Mouse (Mus musculus) forebrain, embryonic 16.5 days (tissue): ENCODE measurements around the gene Trabd. TPM values are rescaled to one million over a fixed set of nuclear protein-coding genes. Genes with fewer than 3 reads are reported as not detected.

ENCODE experiments used
- ATAC-seq: fragments of 200-750 bp; cut with Nextera tagmentation; 2 replicates; pipeline ENCODE4 v1.8.0; 2017; ENCODE audit warnings: mild to moderate bottlenecking, moderate library complexity
- H3K27ac ChIP-seq: fragments of 300-500 bp; sonication (generic); 2 replicates; pipeline ENCODE4 v1.5.1; 2014; ENCODE audit warnings: low read length, control low read depth
- H3K27me3 ChIP-seq: fragments of 300-500 bp; sonication (generic); replicated peaks from 2 replicates; pipeline ENCODE4 v1.6.1; 2014; ENCODE audit warnings: low read length; ENCODE audit not compliant: control insufficient read depth, insufficient read depth
- H3K36me3 ChIP-seq: fragments of 300-500 bp; sonication (generic); 2 replicates; pipeline ENCODE4 v1.6.1; 2014; ENCODE audit not compliant: control insufficient read depth, insufficient read depth
- H3K4me1 ChIP-seq: fragments of 300-500 bp; sonication (generic); replicated peaks from 2 replicates; pipeline ENCODE4 v1.6.1; 2014; ENCODE audit warnings: low read length; ENCODE audit not compliant: control insufficient read depth, insufficient read depth
- H3K4me2 ChIP-seq: fragments of 300-500 bp; sonication (generic); 2 replicates; pipeline ENCODE4 v1.6.1; 2014; ENCODE audit warnings: mild to moderate bottlenecking, low read length, control low read depth
- H3K4me3 ChIP-seq: fragments of 300-500 bp; sonication (generic); replicated peaks from 2 replicates; pipeline ENCODE4 v1.5.1; 2014; ENCODE audit warnings: mild to moderate bottlenecking, low read length, control low read depth
- H3K9ac ChIP-seq: fragments of 300-500 bp; sonication (generic); replicated peaks from 2 replicates; pipeline ENCODE4 v1.6.1; 2014; ENCODE audit warnings: low read depth, low read length, control low read depth
- H3K9me3 ChIP-seq: fragments of 300-500 bp; sonication (generic); 2 replicates; pipeline ENCODE4 v1.6.1; 2016; ENCODE audit warnings: low read length; ENCODE audit not compliant: control insufficient read depth
- WGBS: fragments of 180-500 bp; shearing (Covaris S2); extraction: QIAGEN DNeasy Blood & Tissue Kit; methylation state at CpG from one replicate; pipeline ENCODE4 v1.1.7; 2014; 5-methylcytosine and 5-hydroxymethylcytosine counted together
- polyA plus RNA-seq: library from polyadenylated mRNA; unstranded; fragments of >200 nt; fragmentation: Nextera tagmentation; extraction: Ambion mirVana; gene quantifications from 2 replicates; pipeline ENCODE4 v1.2.1, GENCODE M21; 2015

Gene Trabd
- polyA plus RNA-seq, 1 experiment from 2014 or later = 39.8 TPM

DNA sequence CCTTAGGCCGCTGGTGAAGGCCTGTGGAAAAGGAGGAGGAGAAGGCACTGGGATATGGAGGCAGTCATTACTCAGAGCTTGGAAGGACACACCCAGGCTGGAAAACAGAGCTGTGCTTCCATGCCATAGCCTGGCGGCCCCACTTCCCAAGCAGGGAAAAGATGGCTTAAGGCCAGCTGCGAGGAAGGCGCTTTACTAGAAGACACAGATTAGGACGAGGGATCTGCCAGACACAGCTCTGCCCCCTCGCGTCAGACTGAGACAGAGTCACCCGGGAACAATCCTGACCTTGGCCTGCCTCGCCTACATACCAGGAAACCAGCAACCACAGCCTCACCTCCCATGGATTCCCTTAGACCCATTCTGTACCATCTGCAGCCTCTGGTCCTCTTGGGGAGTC is 35.2 kb downstream of the Trabd start:
- Histone ChIP-seq H3K36me3 (peaks cover 25% of the 10 kb centered on the region), H3K4me2 (no peak overlapping the region), H3K4me1 (no peaks in the 10 kb centered on the region), H3K9ac (no peak overlapping the region), H3K4me3 (no peak overlapping the region), H3K27me3 (no peaks in the 10 kb centered on the region), H3K27ac (no peak overlapping the region), H3K9me3 (no peaks in the 10 kb centered on the region)
- ATAC-seq = no peak
- 89% methylated on average over 9 of the region's 9 CpGs for WGBS

GRCm38 (mm10) chr15:89118007-89118406 is 43.1 kb downstream of the Trabd start:
- H3K27me3 ChIP-seq = no peaks in the 10 kb centered on the region
- no peaks in the 10 kb centered on the region for H3K9me3 ChIP-seq
- no peak overlapping the region for H3K27ac ChIP-seq
- no peak overlapping the region for H3K4me3 ChIP-seq
- peaks cover 32% of the 10 kb centered on the region for H3K4me1 ChIP-seq
- H3K9ac ChIP-seq = no peak overlapping the region
- no peak for ATAC-seq
- no peak overlapping the region for H3K4me2 ChIP-seq
- H3K36me3 ChIP-seq = 0 out of 2 replicates have a peak, but pooled peaks cover 3% of the 10 kb centered on the region

DNA sequence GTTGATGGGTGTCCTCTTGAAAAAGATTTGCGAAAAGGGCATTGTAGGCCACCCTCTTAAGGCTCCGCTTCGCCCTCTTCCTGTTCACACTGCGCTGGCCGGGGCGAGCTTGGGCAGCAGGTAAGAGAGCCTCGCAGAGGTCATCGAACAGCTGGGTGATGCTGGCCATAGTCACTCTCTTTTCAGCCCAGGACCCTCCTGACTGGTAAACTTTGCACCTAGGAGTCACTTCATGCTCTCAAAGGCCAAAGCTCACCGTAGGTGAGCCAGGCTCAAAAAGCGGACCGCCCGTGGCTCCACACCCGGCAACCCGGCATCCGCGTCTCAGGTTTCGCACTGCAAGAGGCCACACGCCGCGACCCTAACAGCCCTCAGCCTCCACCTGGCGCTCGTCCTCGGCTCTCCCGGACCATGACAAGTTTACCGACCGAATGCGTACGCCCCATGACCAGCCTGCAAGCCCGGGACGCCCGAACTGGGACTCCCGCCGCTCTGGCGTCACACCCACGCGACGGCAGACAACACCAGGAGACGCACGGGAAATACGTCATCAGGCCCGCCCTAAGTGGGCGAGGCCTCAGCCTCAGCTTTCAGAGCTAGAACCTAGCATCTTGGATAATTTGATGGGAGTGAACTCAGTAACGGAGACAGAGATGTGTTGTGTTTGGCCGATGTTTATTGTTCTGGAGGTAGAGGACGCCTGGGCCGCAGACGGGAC is 47.9 kb downstream of the Trabd start, which contains the start of gene Tubgcp6:
Gene Tubgcp6 (minus strand): TSS at position 464 of the 718 bp plus-strand sequence.
- Histone ChIP-seq H3K9ac (peak within 1 kb of the TSS; percentile 75), H3K4me3 (peak within 1 kb of the TSS; percentile 80), H3K4me1 (peaks cover 47% of the 10 kb centered on the region), H3K4me2 (peak within 1 kb of the TSS; percentile 99), H3K36me3 (no peaks in the 10 kb centered on the region), H3K27ac (peak within 1 kb of the TSS; percentile 93), H3K27me3 (no peaks in the 10 kb centered on the region), H3K9me3 (no peaks in the 10 kb centered on the region)
- WGBS = under 1% methylated on average over 47 of the region's 47 CpGs
- ATAC-seq = peak; percentile 89

DNA sequence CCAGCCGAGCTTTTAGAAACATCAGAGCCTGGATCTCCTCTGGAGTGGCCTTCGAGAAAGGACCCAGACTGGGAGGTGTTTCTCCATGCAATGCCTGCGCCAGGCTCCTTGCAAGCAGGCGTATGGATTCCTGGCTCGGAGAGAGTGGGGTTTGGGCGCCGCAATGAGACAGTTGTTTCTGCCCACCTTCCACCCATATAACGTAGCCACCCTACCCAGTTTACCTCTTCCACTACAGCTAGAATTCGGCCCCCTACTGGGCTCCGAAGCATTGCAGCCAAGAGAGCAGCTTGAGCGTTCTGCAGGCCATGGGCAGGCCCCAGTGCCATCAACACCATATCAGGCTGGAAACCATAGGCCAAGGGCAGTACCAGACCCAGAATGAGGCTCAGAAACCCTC is 48.7 kb downstream of the Trabd start:
- Histone ChIP-seq H3K4me2 (peak overlapping the region; percentile 99), H3K4me3 (peak overlapping the region; percentile 80), H3K27me3 (no peaks in the 10 kb centered on the region), H3K27ac (peak overlapping the region; percentile 93), H3K9me3 (no peaks in the 10 kb centered on the region), H3K4me1 (peaks cover 52% of the 10 kb centered on the region), H3K36me3 (no peaks in the 10 kb centered on the region), H3K9ac (peak overlapping the region; percentile 75)
- ATAC-seq = peak; percentile 18; the same call in 1 of the 2 replicates
- 25% methylated on average over 11 of the region's 11 CpGs for WGBS

DNA sequence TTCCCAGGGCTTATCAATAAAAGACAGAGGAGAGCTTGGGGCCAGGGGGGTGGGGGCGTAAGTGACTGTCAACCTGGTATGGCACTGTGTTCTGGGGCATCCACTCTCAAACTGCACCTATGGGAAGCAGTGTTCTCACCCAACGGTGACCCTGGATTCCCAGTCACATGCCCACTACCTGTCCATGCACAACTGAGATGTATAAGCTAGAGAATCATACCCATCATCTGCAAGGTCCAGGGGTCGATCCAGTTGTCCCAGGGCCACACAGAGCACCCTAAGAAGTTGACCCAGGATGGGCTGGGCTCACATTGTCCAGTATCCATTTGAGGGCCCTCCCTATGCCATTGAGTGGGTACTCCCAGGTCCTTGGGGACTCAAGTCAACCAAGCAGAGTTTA is 49.4 kb downstream of the Trabd start:
- ATAC-seq = no peak

DNA sequence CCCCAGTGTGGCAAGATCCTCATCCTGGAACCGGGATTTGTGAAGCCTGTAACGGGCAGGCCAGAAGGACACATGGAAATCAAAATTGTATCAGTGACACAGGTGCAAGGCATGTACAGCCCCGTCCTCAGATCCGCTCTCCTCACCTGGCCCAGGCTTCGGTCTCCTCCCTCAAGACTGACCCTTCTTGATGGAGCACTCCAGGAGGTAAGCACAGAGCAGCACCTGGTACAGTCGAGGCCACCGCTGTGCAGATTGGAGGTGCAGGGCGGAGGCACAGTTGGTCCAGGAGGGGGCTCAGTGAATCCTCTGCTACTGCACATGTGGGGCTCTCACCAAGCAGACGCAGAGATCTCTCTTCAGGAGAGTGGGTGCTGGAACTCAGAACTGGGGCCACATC is 50.4 kb downstream of the Trabd start:
- Histone ChIP-seq H3K4me3 (no peak overlapping the region), H3K27ac (no peak overlapping the region), H3K9ac (no peak overlapping the region), H3K27me3 (no peaks in the 10 kb centered on the region), H3K4me1 (peaks cover 48% of the 10 kb centered on the region), H3K4me2 (no peak overlapping the region), H3K9me3 (no peaks in the 10 kb centered on the region), H3K36me3 (no peaks in the 10 kb centered on the region)
- 91% methylated on average over 9 of the region's 9 CpGs for WGBS
- no peak for ATAC-seq

More for the DNA sequence above, 49.4 kb downstream of the Trabd start:
- H3K4me2 ChIP-seq = no peak overlapping the region
- H3K27ac ChIP-seq = no peak overlapping the region
- H3K36me3 ChIP-seq = no peaks in the 10 kb centered on the region
- H3K9me3 ChIP-seq = no peaks in the 10 kb centered on the region
- H3K4me3 ChIP-seq = no peak overlapping the region
- H3K27me3 ChIP-seq = no peaks in the 10 kb centered on the region
- 93% methylated on average over 3 of the region's 3 CpGs for WGBS
- H3K4me1 ChIP-seq = peaks cover 56% of the 10 kb centered on the region
- H3K9ac ChIP-seq = no peak overlapping the region

- no peak for ATAC-seq
- no peaks in the 10 kb centered on the region for H3K27me3 ChIP-seq
- WGBS = 88% methylated on average over 8 of the region's 8 CpGs
- H3K36me3 ChIP-seq = no peaks in the 10 kb centered on the region
- no peak overlapping the region for H3K4me2 ChIP-seq
- no peak overlapping the region for H3K4me3 ChIP-seq
- no peak overlapping the region for H3K27ac ChIP-seq
- no peak overlapping the region for H3K9ac ChIP-seq
- no peaks in the 10 kb centered on the region for H3K9me3 ChIP-seq
- H3K4me1 ChIP-seq = peaks cover 35% of the 10 kb centered on the region
Observed at GRCm38 (mm10) chr15:89126622-89127021, 51.7 kb downstream of the Trabd start.

- no peak overlapping the region for H3K27ac ChIP-seq
- H3K4me3 ChIP-seq = peak overlapping the region; percentile 78
- H3K9me3 ChIP-seq = no peaks in the 10 kb centered on the region
- H3K9ac ChIP-seq = peak overlapping the region; percentile 80
- WGBS = 80% methylated on average over 8 of the region's 8 CpGs
- H3K36me3 ChIP-seq = no peaks in the 10 kb centered on the region
- peak overlapping the region; percentile 92 for H3K4me2 ChIP-seq
- H3K27me3 ChIP-seq = no peaks in the 10 kb centered on the region
- H3K4me1 ChIP-seq = peaks cover 27% of the 10 kb centered on the region
- ATAC-seq = no peak
Observed at GRCm38 (mm10) chr15:89127364-89127940, 52.5 kb downstream of the Trabd start.

- peaks cover 21% of the 10 kb centered on the region for H3K4me1 ChIP-seq
- H3K4me2 ChIP-seq = peak within 1 kb of the TSS; percentile 92
- 4% methylated on average over 36 of the region's 36 CpGs for WGBS
- H3K9ac ChIP-seq = peak within 1 kb of the TSS; percentile 80
- H3K27me3 ChIP-seq = no peaks in the 10 kb centered on the region
- peak within 1 kb of the TSS; percentile 86 for H3K27ac ChIP-seq
- H3K9me3 ChIP-seq = no peaks in the 10 kb centered on the region
- H3K4me3 ChIP-seq = peak within 1 kb of the TSS; percentile 78
- no peaks in the 10 kb centered on the region for H3K36me3 ChIP-seq
- peak; percentile 86 for ATAC-seq
Observed at GRCm38 (mm10) chr15:89128382-89129350, 53.7 kb downstream of the Trabd start, which contains the start of gene Hdac10. TSS of gene Hdac10 (minus strand) at chr15:89128700.
